Mouse (Mus musculus): Measurements from ENCODE around the gene Abcc5. TPM values are rescaled to one million over a fixed set of nuclear protein-coding genes. Genes with fewer than 3 reads are reported as not detected.

The Abcc5 gene
- polyA plus RNA-seq, 1 experiment from 2014 or later: 65.1 TPM

- WGBS: 91% methylated on average over 2 of the region's 2 CpGs
These were observed 71.4 kb downstream of the Abcc5 start for GRCm38 (mm10) chr16:20354762-20355161.

GRCm38 (mm10) chr16:20354011-20354410, 72.2 kb downstream of the Abcc5 start:
- no peak overlapping the region for H3K4me3 ChIP-seq (ENCODE audit: low read length)
- no peak for ATAC-seq (ENCODE audit: low read depth)
- H3K4me1 ChIP-seq (replicated peaks; ENCODE audit: control insufficient read depth, insufficient read depth, low read length): no peaks in the 10 kb centered on the region
- no peak overlapping the region for H3K4me2 ChIP-seq (ENCODE audit: low read depth, low read length)
- no peak overlapping the region for H3K9ac ChIP-seq (ENCODE audit: low read length)
- H3K27ac ChIP-seq (ENCODE audit: low read length): no peak overlapping the region
- no peaks in the 10 kb centered on the region for H3K9me3 ChIP-seq (ENCODE audit: control insufficient read depth, low read length)
- WGBS: 88% methylated on average over 1 of the region's 1 CpGs
- H3K27me3 ChIP-seq (ENCODE audit: control insufficient read depth, insufficient read depth, low read depth, low read length): no peaks in the 10 kb centered on the region
- peaks cover 16% of the 10 kb centered on the region for H3K36me3 ChIP-seq (ENCODE audit: control insufficient read depth, insufficient read depth, low read length)

More at GRCm38 (mm10) chr16:20354762-20355161, 71.4 kb downstream of the Abcc5 start:
- Histone ChIP-seq H3K4me2 (ENCODE audit: low read depth, low read length) (no peak overlapping the region), H3K4me1 (replicated peaks; ENCODE audit: control insufficient read depth, insufficient read depth, low read length) (no peaks in the 10 kb centered on the region), H3K36me3 (ENCODE audit: control insufficient read depth, insufficient read depth, low read length) (peaks cover 16% of the 10 kb centered on the region), H3K9ac (ENCODE audit: low read length) (no peak overlapping the region), H3K27me3 (ENCODE audit: control insufficient read depth, insufficient read depth, low read depth, low read length) (no peaks in the 10 kb centered on the region), H3K4me3 (ENCODE audit: low read length) (no peak overlapping the region), H3K27ac (ENCODE audit: low read length) (no peak overlapping the region), H3K9me3 (ENCODE audit: control insufficient read depth, low read length) (no peaks in the 10 kb centered on the region)
- no peak for ATAC-seq (ENCODE audit: low read depth)

GRCm38 (mm10) chr16:20345464-20345863, 80.7 kb downstream of the Abcc5 start:
- WGBS: 67% methylated on average over 1 of the region's 1 CpGs
- no peaks in the 10 kb centered on the region for H3K27me3 ChIP-seq (ENCODE audit: control insufficient read depth, insufficient read depth, low read depth, low read length)
- H3K4me3 ChIP-seq (ENCODE audit: low read length): no peak overlapping the region
- H3K4me2 ChIP-seq (ENCODE audit: low read depth, low read length): no peak overlapping the region
- no peak overlapping the region for H3K9ac ChIP-seq (ENCODE audit: low read length)
- H3K4me1 ChIP-seq (replicated peaks; ENCODE audit: control insufficient read depth, insufficient read depth, low read length): no peaks in the 10 kb centered on the region
- no peaks in the 10 kb centered on the region for H3K9me3 ChIP-seq (ENCODE audit: control insufficient read depth, low read length)
- no peak for ATAC-seq (ENCODE audit: low read depth)
- H3K27ac ChIP-seq (ENCODE audit: low read length): no peak overlapping the region
- peaks cover 2% of the 10 kb centered on the region; the same call in 1 of the 2 replicates for H3K36me3 ChIP-seq (ENCODE audit: control insufficient read depth, insufficient read depth, low read length)

GRCm38 (mm10) chr16:20338616-20339015, 87.6 kb downstream of the Abcc5 start:
- Histone ChIP-seq H3K9me3 (ENCODE audit: control insufficient read depth, low read length) (no peaks in the 10 kb centered on the region), H3K27me3 (ENCODE audit: control insufficient read depth, insufficient read depth, low read depth, low read length) (no peaks in the 10 kb centered on the region), H3K4me2 (ENCODE audit: low read depth, low read length) (no peak overlapping the region), H3K36me3 (ENCODE audit: control insufficient read depth, insufficient read depth, low read length) (peaks cover 4% of the 10 kb centered on the region), H3K4me1 (replicated peaks; ENCODE audit: control insufficient read depth, insufficient read depth, low read length) (no peaks in the 10 kb centered on the region), H3K9ac (ENCODE audit: low read length) (no peak overlapping the region), H3K4me3 (ENCODE audit: low read length) (no peak overlapping the region), H3K27ac (ENCODE audit: low read length) (no peak overlapping the region)
- 90% methylated on average over 3 of the region's 3 CpGs for WGBS
- no peak for ATAC-seq (ENCODE audit: low read depth)

- H3K9ac ChIP-seq (ENCODE audit: low read length): no peak overlapping the region
- peaks cover 8% of the 10 kb centered on the region for H3K36me3 ChIP-seq (ENCODE audit: control insufficient read depth, insufficient read depth, low read length)
- H3K27me3 ChIP-seq (ENCODE audit: control insufficient read depth, insufficient read depth, low read depth, low read length): no peaks in the 10 kb centered on the region
- no peaks in the 10 kb centered on the region for H3K9me3 ChIP-seq (ENCODE audit: control insufficient read depth, low read length)
- H3K4me2 ChIP-seq (ENCODE audit: low read depth, low read length): no peak overlapping the region
- H3K4me3 ChIP-seq (ENCODE audit: low read length): no peak overlapping the region
- WGBS: 96% methylated on average over 8 of the region's 8 CpGs
- H3K4me1 ChIP-seq (replicated peaks; ENCODE audit: control insufficient read depth, insufficient read depth, low read length): no peaks in the 10 kb centered on the region
- no peak overlapping the region for H3K27ac ChIP-seq (ENCODE audit: low read length)
- no peak for ATAC-seq (ENCODE audit: low read depth)
These were observed 91.3 kb downstream of the Abcc5 start for GRCm38 (mm10) chr16:20334918-20335317.

GRCm38 (mm10) chr16:20328306-20328705, 97.9 kb downstream of the Abcc5 start:
- ATAC-seq (ENCODE audit: low read depth): no peak
- no peak overlapping the region for H3K27ac ChIP-seq (ENCODE audit: low read length)
- no peak overlapping the region for H3K4me2 ChIP-seq (ENCODE audit: low read depth, low read length)
- no peaks in the 10 kb centered on the region for H3K9me3 ChIP-seq (ENCODE audit: control insufficient read depth, low read length)
- H3K9ac ChIP-seq (ENCODE audit: low read length): no peak overlapping the region
- H3K4me1 ChIP-seq (replicated peaks; ENCODE audit: control insufficient read depth, insufficient read depth, low read length): no peaks in the 10 kb centered on the region
- 91% methylated on average over 5 of the region's 5 CpGs for WGBS
- peaks cover 4% of the 10 kb centered on the region; the same call in 1 of the 2 replicates for H3K36me3 ChIP-seq (ENCODE audit: control insufficient read depth, insufficient read depth, low read length)
- no peaks in the 10 kb centered on the region for H3K27me3 ChIP-seq (ENCODE audit: control insufficient read depth, insufficient read depth, low read depth, low read length)
- H3K4me3 ChIP-seq (ENCODE audit: low read length): no peak overlapping the region

DNA sequence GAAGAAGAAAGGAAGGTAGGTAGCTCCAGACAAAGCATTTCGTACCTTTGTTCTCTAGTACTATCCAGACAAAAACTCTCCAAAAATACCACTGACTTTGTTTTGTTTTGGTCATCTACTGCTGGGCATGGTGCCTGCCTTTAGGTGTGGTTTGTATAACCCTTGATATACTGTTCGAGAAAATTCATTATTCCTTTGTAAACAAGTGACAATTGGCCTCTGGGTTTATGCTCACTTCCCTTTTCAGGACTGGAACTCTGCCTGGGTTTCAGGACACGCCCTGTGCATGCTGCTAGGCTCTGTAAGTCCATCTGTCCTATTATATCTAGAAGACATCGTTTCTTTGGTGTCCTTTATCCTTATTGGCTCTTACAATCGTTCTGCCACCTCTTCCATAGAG, 100.9 kb downstream of the Abcc5 start, which contains the start of gene Cyp2ab1:
Cyp2ab1 (minus strand) TSS at position 119 of the 400 bp plus-strand sequence.
- H3K36me3 ChIP-seq (ENCODE audit: control insufficient read depth, insufficient read depth, low read length): no peaks in the 10 kb centered on the region
- H3K27me3 ChIP-seq (ENCODE audit: control insufficient read depth, insufficient read depth, low read depth, low read length): no peaks in the 10 kb centered on the region
- H3K27ac ChIP-seq (ENCODE audit: low read length): no peak within 1 kb of the TSS
- no peak within 1 kb of the TSS for H3K4me3 ChIP-seq (ENCODE audit: low read length)
- H3K9me3 ChIP-seq (ENCODE audit: control insufficient read depth, low read length): no peaks in the 10 kb centered on the region
- H3K4me1 ChIP-seq (replicated peaks; ENCODE audit: control insufficient read depth, insufficient read depth, low read length): no peaks in the 10 kb centered on the region
- 55% methylated on average over 5 of the region's 5 CpGs for WGBS
- H3K9ac ChIP-seq (ENCODE audit: low read length): no peak within 1 kb of the TSS
- H3K4me2 ChIP-seq (ENCODE audit: low read depth, low read length): no peak within 1 kb of the TSS
- ATAC-seq (ENCODE audit: low read depth): no peak

DNA sequence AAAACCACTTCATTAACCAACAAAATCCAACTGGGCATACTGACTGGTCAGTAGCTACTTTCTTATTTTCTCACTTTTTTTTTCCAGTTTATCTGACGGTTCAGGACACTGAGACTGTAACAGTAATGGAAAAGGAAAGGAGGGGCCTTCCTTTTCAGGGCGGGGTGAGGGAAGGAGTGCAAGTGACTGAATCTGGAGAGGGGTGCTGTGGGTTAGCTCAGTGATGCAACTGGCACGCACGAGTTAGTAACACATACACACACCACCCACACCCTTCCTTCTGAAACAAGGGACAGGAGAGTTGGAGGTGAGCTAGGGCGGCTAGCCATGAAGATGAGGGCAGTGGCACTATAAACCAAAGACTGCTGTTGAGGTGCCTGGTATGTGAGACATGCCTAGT, 102.3 kb downstream of the Abcc5 start:
- H3K27ac ChIP-seq (ENCODE audit: low read length): no peak overlapping the region
- no peak overlapping the region for H3K9ac ChIP-seq (ENCODE audit: low read length)
- H3K4me1 ChIP-seq (replicated peaks; ENCODE audit: control insufficient read depth, insufficient read depth, low read length): no peaks in the 10 kb centered on the region
- H3K4me2 ChIP-seq (ENCODE audit: low read depth, low read length): no peak overlapping the region
- no peaks in the 10 kb centered on the region for H3K36me3 ChIP-seq (ENCODE audit: control insufficient read depth, insufficient read depth, low read length)
- H3K9me3 ChIP-seq (ENCODE audit: control insufficient read depth, low read length): no peaks in the 10 kb centered on the region
- H3K4me3 ChIP-seq (ENCODE audit: low read length): no peak overlapping the region
- ATAC-seq (ENCODE audit: low read depth): no peak
- H3K27me3 ChIP-seq (ENCODE audit: control insufficient read depth, insufficient read depth, low read depth, low read length): no peaks in the 10 kb centered on the region
- 53% methylated on average over 5 of the region's 5 CpGs for WGBS

- 80% methylated on average over 4 of the region's 4 CpGs for WGBS
These were observed 103.9 kb downstream of the Abcc5 start for GRCm38 (mm10) chr16:20322274-20322673.

GRCm38 (mm10) chr16:20316770-20317169, 109.4 kb downstream of the Abcc5 start:
- H3K9ac ChIP-seq (ENCODE audit: low read length): no peak overlapping the region
- 72% methylated on average over 6 of the region's 6 CpGs for WGBS
- H3K9me3 ChIP-seq (ENCODE audit: control insufficient read depth, low read length): no peaks in the 10 kb centered on the region
- no peaks in the 10 kb centered on the region for H3K4me1 ChIP-seq (replicated peaks; ENCODE audit: control insufficient read depth, insufficient read depth, low read length)
- no peak overlapping the region for H3K27ac ChIP-seq (ENCODE audit: low read length)
- no peak for ATAC-seq (ENCODE audit: low read depth)
- H3K27me3 ChIP-seq (ENCODE audit: control insufficient read depth, insufficient read depth, low read depth, low read length): no peaks in the 10 kb centered on the region
- H3K36me3 ChIP-seq (ENCODE audit: control insufficient read depth, insufficient read depth, low read length): no peaks in the 10 kb centered on the region
- H3K4me2 ChIP-seq (ENCODE audit: low read depth, low read length): no peak overlapping the region
- H3K4me3 ChIP-seq (ENCODE audit: low read length): no peak overlapping the region

More at GRCm38 (mm10) chr16:20322274-20322673, 103.9 kb downstream of the Abcc5 start:
- Histone ChIP-seq H3K9ac (ENCODE audit: low read length) (no peak overlapping the region), H3K4me3 (ENCODE audit: low read length) (no peak overlapping the region), H3K4me2 (ENCODE audit: low read depth, low read length) (no peak overlapping the region), H3K4me1 (replicated peaks; ENCODE audit: control insufficient read depth, insufficient read depth, low read length) (no peaks in the 10 kb centered on the region), H3K27me3 (ENCODE audit: control insufficient read depth, insufficient read depth, low read depth, low read length) (no peaks in the 10 kb centered on the region), H3K36me3 (ENCODE audit: control insufficient read depth, insufficient read depth, low read length) (no peaks in the 10 kb centered on the region), H3K27ac (ENCODE audit: low read length) (no peak overlapping the region), H3K9me3 (ENCODE audit: control insufficient read depth, low read length) (no peaks in the 10 kb centered on the region)
- ATAC-seq (ENCODE audit: low read depth): no peak

Data from lung, embryonic 16.5 days (tissue).